25 mouse cellular contexts compared by ENCODE assay signal in genomic region chr5:141910444-141910843, GRCm38 (mm10).
A peak's percentile ranks its signal among the peaks of the same experiment; 100 is the strongest.
DNase-seq lines count a peak whose midpoint lies in the region; ATAC-seq and TF ChIP-seq lines count a peak whose summit lies in the region.
"Had no signal": no experiment of that assay in that cellular context is flagged by ENCODE, and none has a peak within 500 bp of the region (broad histone marks: within the 10 kb centered on the region; RNA-seq: fewer than 3 reads in every experiment).

No protein-coding gene starts in this region.

- WGBS in heart, embryonic 12.5 days: 36% methylated on average over 3 of the region's 3 CpGs
- WGBS in heart, embryonic 10.5 days: 43% methylated on average over 3 of the region's 3 CpGs
- 62% methylated on average over 3 of the region's 3 CpGs for WGBS in kidney, adult 2 months

- 0 out of 2 replicates have a peak, but pooled peaks cover 2% of the 10 kb centered on the region for H3K27me3 ChIP-seq in heart, embryonic 12.5 days (replicated peaks)
- H3K27me3 ChIP-seq in heart, embryonic 10.5 days (ENCODE audit: insufficient read depth, poor library complexity, severe bottlenecking): no peaks in the 10 kb centered on the region
- H3K27me3 ChIP-seq in kidney, adult 2 months (replicated peaks; ENCODE audit: control insufficient read depth, insufficient read depth, low read length): no peaks in the 10 kb centered on the region
- H3K27me3 ChIP-seq: embryonic facial prominence, embryonic 13.5 days; forebrain, embryonic 12.5 days; forebrain, embryonic 15.5 days; hindbrain, embryonic 13.5 days; intestine, embryonic 15.5 days; Patski had no signal

- H3K27ac ChIP-seq in heart, embryonic 12.5 days (ENCODE audit: poor library complexity, severe bottlenecking): peak overlapping the region; percentile 15; the same call in 1 of the 2 replicates
- H3K27ac ChIP-seq in heart, embryonic 10.5 days: no peak overlapping the region
- no peak overlapping the region for H3K27ac ChIP-seq in kidney, adult 2 months (ENCODE audit: insufficient read depth, low read depth, low read length)
- H3K27ac ChIP-seq: embryonic facial prominence, embryonic 10.5 days; embryonic facial prominence, embryonic 13.5 days; forebrain, embryonic 12.5 days; forebrain, embryonic 15.5 days; hindbrain, embryonic 10.5 days; hindbrain, embryonic 13.5 days; intestine, embryonic 15.5 days had no signal

- peak; percentile 58 for ATAC-seq in heart, embryonic 12.5 days (ENCODE audit: insufficient number of reproducible peaks, low FRiP score)
- ATAC-seq: forebrain, embryonic 15.5 days; hindbrain, embryonic 16.5 days; intestine, embryonic 15.5 days; Patski had no signal

- no peak overlapping the region for H3K4me2 ChIP-seq in heart, embryonic 12.5 days
- H3K4me2 ChIP-seq: embryonic facial prominence, embryonic 13.5 days; forebrain, embryonic 12.5 days; forebrain, embryonic 15.5 days; heart, embryonic 11.5 days; hindbrain, embryonic 13.5 days; intestine, embryonic 15.5 days had no signal

- peaks cover 19% of the 10 kb centered on the region for H3K4me1 ChIP-seq in heart, embryonic 12.5 days (replicated peaks)
- 0 out of 2 replicates have a peak, but pooled peaks cover 8% of the 10 kb centered on the region for H3K4me1 ChIP-seq in heart, embryonic 10.5 days
- no peaks in the 10 kb centered on the region for H3K4me1 ChIP-seq in kidney, adult 2 months (ENCODE audit: control insufficient read depth, insufficient read depth, low read length)
- H3K4me1 ChIP-seq: hindbrain, embryonic 10.5 days; intestine, embryonic 15.5 days had no signal

- TF ChIP-seq CTCF in kidney, adult 2 months (conservative IDR thresholded peaks at IDR 0.05; ENCODE audit: insufficient read depth, insufficient read length, low read depth, low read length): no peak

- no peaks in the 10 kb centered on the region for H3K36me3 ChIP-seq in heart, embryonic 12.5 days
- no peaks in the 10 kb centered on the region for H3K36me3 ChIP-seq in heart, embryonic 10.5 days
- no peaks in the 10 kb centered on the region for H3K36me3 ChIP-seq in kidney, adult 2 months (ENCODE audit: control insufficient read depth, insufficient read depth, low read length)
- H3K36me3 ChIP-seq: embryonic facial prominence, embryonic 10.5 days; embryonic facial prominence, embryonic 13.5 days; forebrain, embryonic 12.5 days; forebrain, embryonic 15.5 days; G1E; hindbrain, embryonic 10.5 days; hindbrain, embryonic 13.5 days; intestine, embryonic 15.5 days had no signal

- no peak overlapping the region for H3K9ac ChIP-seq in heart, embryonic 12.5 days
- H3K9ac ChIP-seq: embryonic facial prominence, embryonic 13.5 days; forebrain, embryonic 12.5 days; forebrain, embryonic 15.5 days; hindbrain, embryonic 13.5 days; intestine, embryonic 15.5 days had no signal

- no peak for DNase-seq in heart, embryonic 10.5 days (ENCODE audit: low spot score)
- peak; percentile 59 for DNase-seq in kidney, adult 2 months
- no peak for DNase-seq in kidney, postnatal 10 days
- DNase-seq in kidney, postnatal 14 days: peak; percentile 25
- DNase-seq in kidney, adult 11 months: no peak
- DNase-seq: B cell, adult 2 months; cerebellum, adult 11-12 months; cerebellum, adult 8-10 months; cerebellum, postnatal 10 days; cerebellum, postnatal 36 days; gastrocnemius, postnatal 25 days; heart, postnatal 36 days had no signal

- no peak overlapping the region for H3K4me3 ChIP-seq in heart, embryonic 12.5 days
- H3K4me3 ChIP-seq in heart, embryonic 10.5 days: no peak overlapping the region
- no peak overlapping the region for H3K4me3 ChIP-seq in kidney, adult 2 months (ENCODE audit: insufficient read depth, low read depth, low read length)
- H3K4me3 ChIP-seq: embryonic facial prominence, embryonic 10.5 days; embryonic facial prominence, embryonic 13.5 days; erythroblast, embryonic 14.5 days; forebrain, embryonic 12.5 days; forebrain, embryonic 15.5 days; hindbrain, embryonic 10.5 days; hindbrain, embryonic 13.5 days; intestine, embryonic 15.5 days had no signal

- no peaks in the 10 kb centered on the region for H3K9me3 ChIP-seq in heart, embryonic 12.5 days (replicated peaks)
- no peaks in the 10 kb centered on the region for H3K9me3 ChIP-seq in heart, embryonic 10.5 days
- H3K9me3 ChIP-seq: embryonic facial prominence, embryonic 10.5 days; embryonic facial prominence, embryonic 13.5 days; forebrain, embryonic 12.5 days; forebrain, embryonic 15.5 days; hindbrain, embryonic 10.5 days; hindbrain, embryonic 13.5 days; intestine, embryonic 15.5 days had no signal

- no peak for TF ChIP-seq POLR2A in kidney, adult 2 months (IDR thresholded peaks at IDR 0.05; ENCODE audit: low read depth, low read length)

Comparison
In these comparisons a context has a peak if more than half of its experiments do, and no peak if none do; other contexts are left out.
1. DNase-seq: peak in kidney, adult 2 months (single experiment) and kidney, postnatal 14 days (single experiment); none in heart, embryonic 10.5 days (single experiment), kidney, postnatal 10 days (single experiment) and kidney, adult 11 months (single experiment).